Mouse (Mus musculus): Measurements from ENCODE around the gene Gdap1l1.

The Gdap1l1 gene

GRCm38 (mm10) chr2:163412846-163413590 lies 25.3 kb upstream of the Gdap1l1 start:
- Histone ChIP-seq H3K27me3 (ENCODE audit: control insufficient read depth, insufficient read depth, low read length, poor library complexity, severe bottlenecking) (no peaks in the 10 kb centered on the region), H3K36me3 (ENCODE audit: control insufficient read depth, insufficient read depth, low read length, poor library complexity, severe bottlenecking) (peaks cover 13% of the 10 kb centered on the region)
- DNase-seq (ENCODE audit: low read depth, low spot score): no peak

DNA sequence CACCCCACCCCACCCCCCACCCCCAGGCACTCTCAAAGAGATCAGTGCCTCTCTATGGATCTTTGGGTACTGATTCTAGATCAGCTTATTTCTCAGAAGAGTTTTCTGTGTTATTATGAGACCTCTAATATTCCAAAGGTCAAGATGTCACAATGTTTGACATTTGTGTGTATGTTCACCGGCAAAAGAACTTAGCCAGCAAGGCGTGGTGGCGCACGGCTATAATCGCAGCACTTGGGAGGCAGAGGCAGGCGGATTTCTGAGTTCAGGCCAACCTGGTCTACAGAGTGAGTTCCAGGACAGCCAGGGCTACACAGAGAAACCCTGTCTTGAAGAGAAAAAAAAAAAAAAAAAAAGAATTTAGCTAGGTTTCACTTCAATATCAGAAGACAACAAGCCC lies 21.2 kb upstream of the Gdap1l1 start:
- Histone ChIP-seq H3K27me3 (ENCODE audit: control insufficient read depth, insufficient read depth, low read length, poor library complexity, severe bottlenecking) (no peaks in the 10 kb centered on the region), H3K36me3 (ENCODE audit: control insufficient read depth, insufficient read depth, low read length, poor library complexity, severe bottlenecking) (peaks cover 3% of the 10 kb centered on the region; the same call in 1 of the 2 replicates)
- no peak for DNase-seq (ENCODE audit: low read depth, low spot score)

DNA sequence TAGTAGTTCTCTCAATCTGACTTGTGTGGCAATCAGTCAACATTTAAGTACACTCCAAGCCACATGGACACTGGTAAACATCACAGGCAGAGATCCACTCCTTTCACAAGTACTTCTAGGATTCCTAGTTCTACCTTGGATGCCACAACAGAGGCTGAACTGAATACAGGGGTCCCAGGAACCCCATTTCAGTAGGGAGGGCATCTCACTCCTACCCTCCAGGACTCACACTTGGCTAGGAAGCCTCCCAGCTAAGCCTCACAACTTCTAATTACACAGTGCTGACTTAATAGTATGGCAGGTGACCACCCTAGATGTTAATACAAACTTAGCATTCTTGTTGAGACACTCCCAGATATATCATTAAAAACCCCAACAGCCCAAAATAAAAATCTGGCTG lies 20.4 kb upstream of the Gdap1l1 start:
- Histone ChIP-seq H3K27me3 (ENCODE audit: control insufficient read depth, insufficient read depth, low read length, poor library complexity, severe bottlenecking) (no peaks in the 10 kb centered on the region), H3K36me3 (ENCODE audit: control insufficient read depth, insufficient read depth, low read length, poor library complexity, severe bottlenecking) (peaks cover 3% of the 10 kb centered on the region; the same call in 1 of the 2 replicates)
- no peak for DNase-seq (ENCODE audit: low read depth, low spot score)

DNA sequence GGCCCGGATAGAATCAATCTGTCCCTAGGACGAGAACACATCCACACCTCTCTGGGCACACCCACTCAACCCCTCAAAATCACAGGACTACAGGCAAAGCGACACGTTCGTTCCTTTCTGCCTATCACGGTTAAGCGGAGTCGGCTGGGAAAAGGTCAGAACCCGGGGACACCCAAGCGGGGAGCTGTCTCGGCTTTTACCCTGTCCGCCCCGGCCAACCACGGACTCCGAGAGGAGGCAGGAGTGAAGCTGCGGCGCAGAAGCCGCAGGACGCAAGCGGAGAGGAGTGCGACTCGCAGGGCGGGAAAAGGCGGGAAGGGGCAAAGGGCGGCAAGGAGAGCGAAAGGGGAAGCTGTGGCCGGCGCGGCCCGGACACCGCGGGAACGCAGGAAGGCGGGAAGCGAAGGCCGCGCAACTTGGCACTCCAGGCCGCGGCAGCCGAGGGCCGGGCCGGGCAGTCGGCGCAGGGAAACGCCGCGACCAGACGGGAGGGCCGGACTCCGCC lies 19.4 kb upstream of the Gdap1l1 start:
- Histone ChIP-seq H3K36me3 (ENCODE audit: control insufficient read depth, insufficient read depth, low read length, poor library complexity, severe bottlenecking) (0 out of 2 replicates have a peak, but pooled peaks cover 2% of the 10 kb centered on the region), H3K27me3 (ENCODE audit: control insufficient read depth, insufficient read depth, low read length, poor library complexity, severe bottlenecking) (no peaks in the 10 kb centered on the region)
- DNase-seq (ENCODE audit: low read depth, low spot score): no peak

- H3K27me3 ChIP-seq (ENCODE audit: control insufficient read depth, insufficient read depth, low read length, poor library complexity, severe bottlenecking): no peaks in the 10 kb centered on the region
- H3K36me3 ChIP-seq (ENCODE audit: control insufficient read depth, insufficient read depth, low read length, poor library complexity, severe bottlenecking): no peaks in the 10 kb centered on the region
- DNase-seq (ENCODE audit: low read depth, low spot score): peak; percentile 99
These were observed 18.8 kb upstream of the Gdap1l1 start for GRCm38 (mm10) chr2:163419346-163420045.

- DNase-seq (ENCODE audit: low read depth, low spot score): peak; percentile 23
These were observed 17.9 kb upstream of the Gdap1l1 start for GRCm38 (mm10) chr2:163420366-163420886.

DNA sequence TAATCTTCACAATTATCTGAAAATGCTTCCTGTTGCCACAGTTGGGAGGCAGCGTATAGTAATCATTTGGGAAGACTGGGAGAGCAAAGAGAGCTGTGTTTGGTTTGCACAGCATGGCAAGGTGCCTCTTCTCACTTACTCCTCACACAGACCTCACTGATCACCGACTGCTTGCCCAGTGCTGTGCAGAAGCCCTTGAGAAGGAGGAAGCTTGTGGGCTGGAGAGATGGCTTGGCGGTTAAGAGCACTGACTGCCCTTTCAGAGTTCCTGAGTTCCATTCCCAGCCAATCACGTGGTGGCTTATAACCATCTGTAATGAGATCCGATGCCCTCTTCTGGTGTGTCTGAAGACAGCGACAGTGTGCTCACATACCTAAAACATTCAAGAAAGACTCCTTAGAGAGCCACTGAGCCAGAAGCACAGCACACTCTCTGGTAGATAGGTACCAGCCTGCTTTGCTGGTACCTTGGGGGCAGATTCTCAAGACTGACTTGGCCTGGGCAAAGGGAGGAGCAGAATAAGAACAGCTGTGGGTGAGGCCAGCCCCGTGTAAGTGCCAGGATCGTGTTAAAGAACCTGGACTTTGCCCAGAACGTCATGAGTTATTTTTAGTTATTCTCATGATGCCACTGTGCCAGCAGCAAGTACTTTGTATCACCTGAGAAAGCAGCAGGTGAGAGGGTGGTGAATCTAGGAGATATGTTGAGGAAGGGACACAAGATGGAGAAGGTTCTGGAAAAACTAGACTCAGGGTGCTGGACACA lies 15.2 kb upstream of the Gdap1l1 start:
- no peaks in the 10 kb centered on the region for H3K27me3 ChIP-seq (ENCODE audit: control insufficient read depth, insufficient read depth, low read length, poor library complexity, severe bottlenecking)
- no peaks in the 10 kb centered on the region for H3K36me3 ChIP-seq (ENCODE audit: control insufficient read depth, insufficient read depth, low read length, poor library complexity, severe bottlenecking)
- DNase-seq (ENCODE audit: low read depth, low spot score): no peak

More at GRCm38 (mm10) chr2:163420366-163420886, 17.9 kb upstream of the Gdap1l1 start:
- H3K36me3 ChIP-seq (ENCODE audit: control insufficient read depth, insufficient read depth, low read length, poor library complexity, severe bottlenecking): no peaks in the 10 kb centered on the region
- no peaks in the 10 kb centered on the region for H3K27me3 ChIP-seq (ENCODE audit: control insufficient read depth, insufficient read depth, low read length, poor library complexity, severe bottlenecking)

DNA sequence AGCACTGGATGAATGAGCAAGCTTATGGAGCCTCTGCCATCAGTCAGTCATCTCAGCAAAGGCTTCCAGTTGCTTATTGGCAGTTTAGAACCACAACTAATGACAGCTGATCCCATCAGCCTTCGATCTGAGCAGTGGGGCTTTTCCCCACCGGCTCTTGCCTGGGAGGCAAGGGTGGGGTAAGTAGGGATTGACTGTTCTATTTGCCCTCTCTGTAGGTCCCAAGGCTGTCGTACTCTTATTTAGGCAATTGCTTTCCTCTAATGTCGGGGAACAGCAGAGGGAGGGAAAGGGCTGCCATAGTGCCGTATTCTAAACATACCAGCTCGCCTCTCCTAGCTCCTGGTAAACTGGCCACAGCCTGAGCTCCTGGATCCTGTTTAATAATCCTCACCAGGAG lies 13.7 kb upstream of the Gdap1l1 start, which contains the start of gene Oser1:
Gene Oser1 (minus strand): TSS at position 101 of the 400 bp plus-strand sequence.
- H3K36me3 ChIP-seq (ENCODE audit: control insufficient read depth, insufficient read depth, low read length, poor library complexity, severe bottlenecking): no peaks in the 10 kb centered on the region
- no peak for DNase-seq (ENCODE audit: low read depth, low spot score)
- H3K27me3 ChIP-seq (ENCODE audit: control insufficient read depth, insufficient read depth, low read length, poor library complexity, severe bottlenecking): no peaks in the 10 kb centered on the region

- no peaks in the 10 kb centered on the region for H3K36me3 ChIP-seq (ENCODE audit: control insufficient read depth, insufficient read depth, low read length, poor library complexity, severe bottlenecking)
- DNase-seq (ENCODE audit: low read depth, low spot score): no peak
- no peaks in the 10 kb centered on the region for H3K27me3 ChIP-seq (ENCODE audit: control insufficient read depth, insufficient read depth, low read length, poor library complexity, severe bottlenecking)
These were observed 9.8 kb upstream of the Gdap1l1 start for GRCm38 (mm10) chr2:163428346-163429011.

GRCm38 (mm10) chr2:163431289-163431688 lies 7.0 kb upstream of the Gdap1l1 start:
- Histone ChIP-seq H3K36me3 (ENCODE audit: control insufficient read depth, insufficient read depth, low read length, poor library complexity, severe bottlenecking) (no peaks in the 10 kb centered on the region), H3K27me3 (ENCODE audit: control insufficient read depth, insufficient read depth, low read length, poor library complexity, severe bottlenecking) (no peaks in the 10 kb centered on the region)
- no peak for DNase-seq (ENCODE audit: low read depth, low spot score)

- DNase-seq (ENCODE audit: low read depth, low spot score): no peak
- Histone ChIP-seq H3K27me3 (ENCODE audit: control insufficient read depth, insufficient read depth, low read length, poor library complexity, severe bottlenecking) (no peaks in the 10 kb centered on the region), H3K36me3 (ENCODE audit: control insufficient read depth, insufficient read depth, low read length, poor library complexity, severe bottlenecking) (no peaks in the 10 kb centered on the region)
These were observed 4.3 kb upstream of the Gdap1l1 start for GRCm38 (mm10) chr2:163433971-163434370.

- no peak for DNase-seq (ENCODE audit: low read depth, low spot score)
- no peaks in the 10 kb centered on the region; the same call in 1 of the 2 replicates for H3K27me3 ChIP-seq (ENCODE audit: control insufficient read depth, insufficient read depth, low read length, poor library complexity, severe bottlenecking)
- H3K36me3 ChIP-seq (ENCODE audit: control insufficient read depth, insufficient read depth, low read length, poor library complexity, severe bottlenecking): no peaks in the 10 kb centered on the region
These were observed 476 bp upstream of the Gdap1l1 start for GRCm38 (mm10) chr2:163437800-163438199.

DNA sequence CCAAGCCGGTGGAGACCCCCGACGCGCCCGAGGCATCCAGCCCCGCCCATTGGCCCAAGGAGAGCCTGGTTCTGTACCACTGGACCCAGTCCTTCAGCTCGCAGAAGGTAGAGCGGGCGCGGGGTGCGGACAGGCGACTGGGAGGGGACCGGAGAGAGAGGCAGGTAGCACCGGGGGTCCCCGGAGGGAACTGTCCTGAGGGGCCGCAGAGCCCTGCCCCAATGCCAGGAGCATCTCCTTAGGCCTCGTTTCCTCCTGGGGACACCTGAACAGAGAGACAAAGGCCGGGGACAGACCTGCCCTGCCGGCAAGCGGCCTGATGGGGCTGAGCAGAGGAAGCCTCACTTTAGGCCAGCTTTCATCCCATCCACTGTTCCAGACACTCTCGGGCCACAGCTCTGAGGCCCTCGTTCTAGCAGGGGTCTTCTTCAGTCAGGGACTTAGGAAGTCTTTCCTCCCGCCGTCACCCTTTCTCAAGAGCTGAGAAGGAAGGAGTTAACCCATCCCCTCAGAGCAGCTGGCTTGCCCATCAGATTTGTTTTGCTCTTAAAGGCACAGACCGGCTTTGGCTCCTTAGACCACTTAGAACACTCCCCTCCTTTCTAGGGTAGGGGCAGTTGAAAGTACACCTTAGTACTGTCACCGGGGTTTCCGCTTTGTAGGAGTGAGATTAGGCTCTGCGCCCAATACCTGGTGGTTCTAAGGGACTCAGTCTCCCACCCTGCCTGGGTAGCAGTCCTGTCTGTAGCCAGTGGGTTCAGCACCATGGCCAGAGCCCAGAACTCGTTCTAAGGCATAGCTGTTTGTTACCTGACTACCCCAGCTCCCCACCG lies 559 bp downstream of the Gdap1l1 start:
- H3K36me3 ChIP-seq (ENCODE audit: control insufficient read depth, insufficient read depth, low read length, poor library complexity, severe bottlenecking): no peaks in the 10 kb centered on the region
- peak; percentile 19 for DNase-seq (ENCODE audit: low read depth, low spot score)
- no peaks in the 10 kb centered on the region; the same call in 1 of the 2 replicates for H3K27me3 ChIP-seq (ENCODE audit: control insufficient read depth, insufficient read depth, low read length, poor library complexity, severe bottlenecking)
